Mouse (Mus musculus): ENCODE results near the gene Spef1.

- TF ChIP-seq POLR2A (IDR thresholded peaks at IDR 0.05; ENCODE audit: low read depth, low read length) (no peak; the same call in 1 of the 2 replicates), CTCF (IDR thresholded peaks at IDR 0.05; ENCODE audit: extremely low read depth, insufficient read length, insufficient replicate concordance, low read depth, low read length) (no peak)
Measured at GRCm38 (mm10) chr2:131211026-131211615, 24.0 kb upstream of the Spef1 start.

Measured in small intestine, adult 2 months (tissue).